Mouse (Mus musculus) brain, embryonic 14.5 days (tissue): Measurements from ENCODE around the gene Klf17. TPM values are rescaled to one million over a fixed set of nuclear protein-coding genes. Genes with fewer than 3 reads are reported as not detected.
"Not testable (repeated sequence)": the region's sequence is repeated elsewhere in the genome, so short reads cannot be mapped to it uniquely, and the experiment has no call there.

Experiments
- DNase-seq: peaks from one replicate; pipeline ENCODE4 v3.0.0-alpha.2; 2011; ENCODE audit warnings: low read depth
- CTCF ChIP-seq: fragments of 200-500 bp; IDR thresholded peaks from 2 replicates; pipeline ENCODE4 v1.5.1; 2012; ENCODE audit warnings: inconsistent platforms, mild to moderate bottlenecking, moderate library complexity, borderline replicate concordance; ENCODE audit not compliant: insufficient read depth, insufficient read length; ENCODE audit errors: extremely low read depth
- POLR2A ChIP-seq: fragments of 200-500 bp; IDR thresholded peaks from 2 replicates; pipeline ENCODE4 v1.6.1; 2012; ENCODE audit warnings: mild to moderate bottlenecking, inconsistent platforms, borderline replicate concordance; ENCODE audit not compliant: poor library complexity, insufficient read depth, insufficient read length, severe bottlenecking; ENCODE audit errors: extremely low read depth
- polyA plus RNA-seq: library from polyadenylated mRNA; depleted of rRNA; stranded (reverse); fragments of >200 nt; gene quantifications from 2 replicates; pipeline ENCODE4 v1.2.3, GENCODE M21; 2012; rRNA removed

Klf17 gene
- 0.03 TPM in 1 of 2 replicates, not detected in the other for polyA plus RNA-seq

DNA sequence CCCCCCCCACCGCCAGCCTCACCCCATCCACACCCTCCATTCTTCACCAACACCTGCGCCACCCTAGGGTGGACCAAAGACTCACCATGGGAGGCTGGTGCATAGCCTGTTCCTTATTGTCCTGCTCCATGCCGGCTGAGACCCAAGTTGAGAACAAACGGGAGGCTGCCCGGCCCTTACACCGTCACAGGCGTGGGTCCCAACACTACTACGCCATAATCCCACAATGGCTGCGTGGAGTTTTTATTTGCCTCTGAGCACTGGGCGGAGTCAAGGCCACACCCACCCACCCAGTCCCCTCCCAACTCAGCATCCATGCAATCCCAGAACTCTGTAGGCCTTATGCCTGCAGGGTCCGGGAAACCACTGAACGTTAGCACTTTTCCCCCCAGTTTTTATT, at the start of gene Klf17:
Klf17 (minus strand) TSS at position 233 of the 400 bp plus-strand sequence.
- no peak for DNase-seq
- TF ChIP-seq POLR2A (no peak), CTCF (no peak)

DNA sequence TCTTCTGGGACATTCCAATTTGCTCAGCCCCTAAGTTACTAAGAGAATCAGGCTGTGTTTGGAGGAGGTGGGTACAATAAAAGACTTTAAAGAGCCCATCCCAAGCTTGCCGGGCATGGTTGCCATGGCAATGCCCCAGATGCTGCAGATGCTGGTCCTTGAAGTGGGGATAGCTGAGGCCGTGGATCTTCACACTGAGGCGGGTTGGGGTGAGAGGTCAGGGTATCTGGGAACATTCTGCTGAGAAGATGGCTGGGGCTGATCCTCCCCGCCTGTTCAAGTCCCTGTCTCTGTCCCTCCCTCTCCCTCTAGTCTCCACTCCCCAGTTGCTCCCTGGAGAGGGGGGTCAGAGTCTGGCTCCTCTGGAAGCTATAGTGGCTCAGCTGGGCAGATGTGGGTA, 48.9 kb upstream of the Klf17 start:
- TF ChIP-seq POLR2A (no peak), CTCF (no peak)
- DNase-seq = no peak

DNA sequence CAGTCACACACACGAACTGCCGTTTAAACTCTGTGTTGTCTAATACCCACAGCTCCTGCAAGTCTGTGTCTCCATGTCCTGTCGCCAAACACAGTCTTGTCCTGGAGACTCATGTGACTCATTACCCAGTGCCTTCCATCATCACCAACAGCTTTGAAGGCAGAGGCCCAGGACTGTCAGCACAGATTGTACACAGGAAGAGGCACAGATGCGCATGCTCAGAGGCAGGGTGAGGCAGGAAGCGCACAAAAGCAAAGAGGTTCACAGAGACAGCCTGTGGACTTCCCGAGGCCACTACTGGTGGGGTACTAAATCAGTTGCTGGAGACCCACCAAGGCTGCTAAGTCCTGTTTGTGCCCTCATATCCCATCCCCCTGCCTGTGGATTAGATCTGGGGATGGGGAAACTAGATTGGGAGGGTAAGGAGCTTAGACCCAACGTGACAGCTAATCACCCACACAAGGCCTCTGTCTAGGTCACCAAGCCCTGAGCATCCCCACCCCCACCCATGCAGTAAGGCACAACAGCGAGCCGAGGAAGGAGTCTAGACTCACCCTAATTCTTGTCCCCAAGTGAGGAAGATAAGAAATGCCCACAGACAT, 48.2 kb upstream of the Klf17 start:
- TF ChIP-seq POLR2A (no peak), CTCF (no peak)
- DNase-seq = peak; percentile 7

DNA sequence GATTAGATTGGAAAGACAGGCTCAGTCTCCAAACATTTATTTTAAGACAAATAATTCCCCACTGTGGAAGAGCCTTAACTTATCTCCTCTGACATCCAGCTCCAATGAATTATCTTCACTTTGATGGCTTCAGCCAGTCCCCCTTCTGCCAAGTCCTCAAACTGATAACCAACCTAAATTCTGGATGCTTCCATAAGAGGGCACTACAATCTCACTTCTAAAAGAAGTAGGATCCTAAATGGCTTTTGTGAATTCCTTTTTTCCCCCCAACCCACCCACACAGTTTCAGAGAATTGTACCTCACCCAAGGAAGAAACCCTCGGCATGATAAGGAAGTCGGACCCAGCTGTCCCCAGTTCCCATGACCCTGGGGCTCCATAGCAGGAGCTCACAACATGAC, 45.5 kb upstream of the Klf17 start:
- peak; percentile 39 for DNase-seq
- TF ChIP-seq POLR2A = no peak
- no peak for TF ChIP-seq CTCF

DNA sequence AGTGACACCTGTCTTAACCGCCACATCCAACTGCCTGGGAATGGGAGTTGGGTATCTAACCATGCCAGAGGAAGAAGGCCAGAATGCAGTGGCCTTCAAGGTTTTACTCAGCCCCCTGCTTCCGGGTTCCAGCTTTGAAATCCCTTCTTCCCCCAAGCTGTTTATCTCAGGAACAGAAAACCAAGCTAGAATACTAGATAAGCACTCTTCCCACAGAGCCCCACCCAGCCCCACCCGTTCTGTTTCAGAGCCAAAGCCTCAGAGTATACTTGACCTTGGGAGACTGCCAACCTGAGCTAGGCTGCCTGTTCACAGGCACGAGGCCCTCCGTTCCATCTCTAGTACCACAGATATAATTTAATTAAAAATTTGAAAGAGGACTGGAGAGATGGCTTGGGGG, 41.5 kb upstream of the Klf17 start:
- TF ChIP-seq POLR2A (no peak), CTCF (no peak)
- no peak for DNase-seq

DNA sequence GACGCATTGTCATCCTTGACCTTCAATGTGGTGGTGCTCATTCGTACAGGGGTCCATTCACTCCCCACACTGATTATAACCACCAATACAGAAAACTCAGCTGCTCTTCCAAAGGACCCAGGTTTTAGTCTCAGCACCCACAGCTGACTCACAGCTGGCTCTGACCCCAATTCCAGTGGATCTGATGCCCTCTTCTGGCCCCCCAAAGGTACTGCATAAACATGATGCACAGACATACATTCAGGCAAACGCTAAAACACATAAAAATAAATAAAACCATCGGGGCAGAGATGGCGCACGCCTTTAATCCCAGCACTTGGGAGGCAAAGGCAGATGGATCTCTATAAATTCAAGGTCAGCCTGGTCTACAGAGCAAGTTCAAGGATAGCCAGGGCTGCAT, 34.5 kb upstream of the Klf17 start:
- TF ChIP-seq CTCF (peak; percentile 21; the same call in 1 of the 2 replicates), POLR2A (no peak)
- DNase-seq = no peak

DNA sequence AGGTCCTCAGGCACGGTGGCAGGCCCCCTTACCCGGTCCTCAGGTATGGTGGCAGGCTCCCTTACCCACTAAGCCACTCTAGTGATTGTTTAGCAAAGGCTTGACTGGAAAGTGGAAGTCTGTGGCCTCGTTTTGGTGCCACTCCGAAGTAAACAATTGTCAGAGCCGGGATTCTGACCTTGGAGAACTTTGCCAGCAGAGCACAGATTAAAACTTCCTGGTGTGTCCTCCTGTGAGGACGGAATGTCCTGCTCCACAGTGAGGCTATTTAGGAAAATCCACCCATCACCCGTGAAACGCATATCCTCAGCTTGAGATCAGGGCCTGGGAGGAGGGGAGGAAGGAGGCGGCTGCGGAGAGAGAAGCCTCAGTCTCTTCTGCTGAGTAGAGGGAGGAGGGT, 22.9 kb upstream of the Klf17 start:
- TF ChIP-seq CTCF (no peak), POLR2A (no peak)

DNA sequence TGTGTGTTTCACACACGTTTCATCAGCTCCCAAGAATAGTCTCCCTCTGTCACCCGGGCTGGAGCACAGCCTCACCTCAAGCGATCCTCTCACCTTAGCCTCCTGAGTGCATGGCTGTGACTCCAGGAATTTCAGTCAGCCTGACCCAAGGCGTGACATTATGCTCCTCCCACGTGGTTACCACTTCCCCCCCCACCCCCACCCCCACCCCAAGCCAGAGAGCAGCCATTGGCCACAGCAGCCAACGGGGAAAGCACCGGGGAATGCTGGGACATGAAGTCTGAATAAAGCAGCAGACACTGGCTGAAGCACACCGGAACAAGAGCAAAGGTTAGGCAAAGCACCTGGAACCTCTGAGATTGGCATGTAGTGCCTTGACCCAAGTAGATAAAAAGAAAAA, 21.5 kb upstream of the Klf17 start:
- TF ChIP-seq CTCF = no peak
- peak; percentile 49 for DNase-seq

More for the DNA sequence above, 22.9 kb upstream of the Klf17 start:
- DNase-seq = no peak

DNA sequence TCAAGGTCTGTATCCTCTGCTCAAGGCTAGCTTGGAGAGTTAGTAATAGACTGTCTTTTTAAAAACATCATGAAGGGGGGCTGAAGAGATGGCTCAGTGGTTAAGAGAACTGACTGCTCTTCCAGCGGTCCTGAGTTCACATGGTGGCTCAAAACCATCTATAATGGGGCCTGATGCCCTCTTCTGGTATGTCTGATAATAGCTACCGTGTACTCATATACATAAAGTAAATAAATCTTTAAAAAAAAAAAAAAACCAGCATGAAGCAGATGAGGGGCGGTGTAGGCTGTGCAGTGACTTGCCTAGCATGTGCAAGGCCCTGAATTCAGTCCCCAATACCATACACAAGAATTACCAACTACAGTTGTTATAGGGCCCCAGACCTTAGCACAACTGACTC, 17.5 kb upstream of the Klf17 start:
- no peak for DNase-seq
- TF ChIP-seq CTCF (no peak), POLR2A (no peak)

DNA sequence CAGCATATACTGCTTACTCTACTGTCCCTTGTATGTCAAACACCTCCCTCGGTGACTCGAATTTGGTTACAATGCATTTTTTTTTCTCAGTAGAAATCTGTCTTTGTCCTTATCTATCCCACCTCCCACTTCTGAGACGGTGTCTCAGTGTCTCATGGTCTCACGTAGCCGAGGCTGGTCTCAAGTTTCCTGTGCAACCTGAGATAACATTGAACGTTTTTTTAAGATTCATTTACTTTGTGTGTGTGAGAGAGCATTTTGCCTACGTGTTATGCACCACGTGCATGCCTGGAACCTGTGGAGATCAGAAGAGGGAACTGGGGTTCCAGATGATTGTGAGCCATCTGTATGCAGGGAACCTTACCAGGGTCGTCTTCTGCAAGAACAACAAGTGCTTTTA, 7.5 kb upstream of the Klf17 start:
- no peak for TF ChIP-seq POLR2A
- TF ChIP-seq CTCF = no peak
- DNase-seq = no peak

DNA sequence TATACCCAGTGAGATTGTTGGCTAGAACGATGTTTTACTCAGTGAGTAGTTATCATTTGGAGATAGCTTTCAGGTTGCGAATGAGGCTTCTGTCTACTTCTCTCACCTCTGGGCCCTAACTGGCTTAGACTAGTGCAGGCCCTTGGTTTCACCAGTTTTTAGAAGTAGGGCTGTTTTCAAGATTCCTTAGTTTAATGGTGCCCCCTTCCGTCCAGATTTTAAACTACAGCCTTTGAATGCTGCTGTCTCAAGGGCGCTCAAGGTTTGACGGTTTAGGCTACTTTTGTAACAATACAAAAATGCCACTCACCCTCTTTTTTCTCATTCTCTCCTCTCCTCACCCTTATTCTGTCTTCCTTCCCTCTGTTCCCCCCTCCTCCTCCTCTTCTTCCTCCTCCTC, 5.5 kb upstream of the Klf17 start:
- TF ChIP-seq POLR2A (no peak), CTCF (peak; percentile 59; the same call in 1 of the 2 replicates)
- peak; percentile 81 for DNase-seq

DNA sequence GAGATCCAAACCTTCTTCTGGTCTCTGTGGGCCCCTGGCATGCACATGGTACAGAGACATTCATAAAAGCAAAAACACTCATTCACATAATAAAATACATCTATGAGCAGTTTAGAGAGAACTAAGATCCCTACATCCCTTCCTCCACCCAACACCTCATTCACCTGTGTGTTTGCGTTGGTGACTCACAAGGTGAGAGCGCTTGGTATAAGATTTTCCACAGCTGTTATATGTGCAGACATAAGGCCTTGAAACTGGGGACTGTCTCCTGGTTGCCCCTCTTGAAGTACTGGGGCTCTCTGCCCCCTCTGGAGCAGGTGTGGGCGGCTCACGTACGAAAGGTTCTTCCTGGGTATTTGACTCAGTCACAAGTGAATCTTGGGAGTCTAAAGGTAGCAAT, 5.3 kb downstream of the Klf17 start:
- TF ChIP-seq CTCF = no peak
- TF ChIP-seq POLR2A = no peak
- no peak for DNase-seq

DNA sequence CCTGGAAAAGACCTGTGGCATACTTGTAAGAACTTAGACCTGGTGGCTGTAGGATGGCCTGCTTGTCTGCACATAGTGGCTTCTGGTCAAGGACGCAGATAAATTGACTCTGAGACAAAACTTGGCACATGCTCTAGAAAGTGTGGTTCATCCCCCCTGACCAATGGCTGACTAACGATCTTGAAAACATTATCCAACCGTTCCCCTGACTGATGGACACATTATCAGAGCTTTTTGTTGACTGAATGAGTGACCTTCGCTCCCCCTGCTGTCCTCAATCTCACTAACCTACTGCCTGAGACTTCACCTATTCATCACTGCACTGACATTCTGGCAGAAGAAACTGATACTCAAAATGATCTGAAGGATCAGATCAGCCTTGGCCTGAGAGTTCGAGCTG, 13.0 kb downstream of the Klf17 start:
- DNase-seq = not testable (repeated sequence)

DNA sequence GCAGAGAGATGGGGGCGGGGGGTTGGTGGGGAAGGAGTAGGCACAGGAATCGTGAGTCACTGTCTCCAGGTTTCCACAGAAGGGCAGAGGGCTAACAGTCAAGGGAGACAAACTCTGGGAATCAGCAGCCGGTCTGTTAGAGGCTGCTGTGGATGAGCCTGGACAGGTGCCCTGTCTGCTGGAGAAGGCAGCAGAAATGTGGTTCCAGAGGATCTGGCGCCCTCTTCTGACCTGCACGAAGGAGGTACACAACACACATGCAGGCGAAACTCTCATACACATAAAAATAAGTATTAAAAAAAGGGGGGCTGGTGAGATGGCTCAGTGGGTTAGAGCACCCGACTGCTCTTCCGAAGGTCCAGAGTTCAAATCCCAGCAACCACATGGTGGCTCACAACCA, 27.9 kb downstream of the Klf17 start:
- peak; percentile 28 for DNase-seq
- TF ChIP-seq CTCF = peak; percentile 42; the same call in 1 of the 2 replicates
- TF ChIP-seq POLR2A = no peak
